Mouse (Mus musculus): Measurements from ENCODE around the gene Cd40.

The Cd40 gene

GRCm38 (mm10) chr2:165054888-165055852 is at the start of gene Cd40:
Gene Cd40, plus strand, starts transcription at chr2:165055627.
- DNase-seq = peak; percentile 91

- DNase-seq = no peak
Observed at GRCm38 (mm10) chr2:165006813-165007212, 48.6 kb upstream of the Cd40 start.

- DNase-seq = no peak
Observed at GRCm38 (mm10) chr2:165007986-165008385, 47.4 kb upstream of the Cd40 start.

GRCm38 (mm10) chr2:165009161-165009560 is 46.3 kb upstream of the Cd40 start:
- DNase-seq = no peak

- DNase-seq = no peak
Observed at GRCm38 (mm10) chr2:165009581-165009980, 45.8 kb upstream of the Cd40 start.

GRCm38 (mm10) chr2:165010351-165010750 is 45.1 kb upstream of the Cd40 start:
- no peak for DNase-seq

- DNase-seq = no peak
Observed at GRCm38 (mm10) chr2:165014935-165015334, 40.5 kb upstream of the Cd40 start.

GRCm38 (mm10) chr2:165020490-165020889 is 34.9 kb upstream of the Cd40 start:
- no peak for DNase-seq

GRCm38 (mm10) chr2:165027163-165027562 is 28.3 kb upstream of the Cd40 start:
- no peak for DNase-seq

GRCm38 (mm10) chr2:165032533-165032932 is 22.9 kb upstream of the Cd40 start:
- DNase-seq = peak; percentile 42

- DNase-seq = no peak
Observed at GRCm38 (mm10) chr2:165033306-165033705, 22.1 kb upstream of the Cd40 start.

- DNase-seq = peak; percentile 98
Observed at GRCm38 (mm10) chr2:165034131-165035057, 21.0 kb upstream of the Cd40 start, which contains the start of gene Ncoa5. Gene Ncoa5, minus strand, starts transcription at chr2:165034867.

- no peak for DNase-seq
Observed at GRCm38 (mm10) chr2:165035058-165035431, 20.4 kb upstream of the Cd40 start.

- no peak for DNase-seq
Observed at GRCm38 (mm10) chr2:165037415-165037814, 18.0 kb upstream of the Cd40 start.

- no peak for DNase-seq
Observed at GRCm38 (mm10) chr2:165042126-165042525, 13.3 kb upstream of the Cd40 start.

GRCm38 (mm10) chr2:165043090-165043636 is 12.3 kb upstream of the Cd40 start:
- DNase-seq = no peak

GRCm38 (mm10) chr2:165043729-165044128 is 11.7 kb upstream of the Cd40 start:
- no peak for DNase-seq

- no peak for DNase-seq
Observed at GRCm38 (mm10) chr2:165049044-165049443, 6.4 kb upstream of the Cd40 start.

GRCm38 (mm10) chr2:165050826-165051548 is 4.4 kb upstream of the Cd40 start:
- no peak for DNase-seq

GRCm38 (mm10) chr2:165051566-165051965 is 3.9 kb upstream of the Cd40 start:
- no peak for DNase-seq

- DNase-seq = peak; percentile 68
Observed at GRCm38 (mm10) chr2:165055905-165056304, 478 bp downstream of the Cd40 start.

- DNase-seq = peak; percentile 15
Observed at GRCm38 (mm10) chr2:165056377-165057085, 1.1 kb downstream of the Cd40 start.
